Mouse (Mus musculus) thymus, postnatal 14 days (tissue): ENCODE data around the gene Psen2.
A peak's percentile ranks its signal among the peaks of the same experiment; 100 is the strongest.

Experiments
- DNase-seq: peaks from one replicate; pipeline ENCODE4 v3.0.0; 2021

Psen2 gene

DNA sequence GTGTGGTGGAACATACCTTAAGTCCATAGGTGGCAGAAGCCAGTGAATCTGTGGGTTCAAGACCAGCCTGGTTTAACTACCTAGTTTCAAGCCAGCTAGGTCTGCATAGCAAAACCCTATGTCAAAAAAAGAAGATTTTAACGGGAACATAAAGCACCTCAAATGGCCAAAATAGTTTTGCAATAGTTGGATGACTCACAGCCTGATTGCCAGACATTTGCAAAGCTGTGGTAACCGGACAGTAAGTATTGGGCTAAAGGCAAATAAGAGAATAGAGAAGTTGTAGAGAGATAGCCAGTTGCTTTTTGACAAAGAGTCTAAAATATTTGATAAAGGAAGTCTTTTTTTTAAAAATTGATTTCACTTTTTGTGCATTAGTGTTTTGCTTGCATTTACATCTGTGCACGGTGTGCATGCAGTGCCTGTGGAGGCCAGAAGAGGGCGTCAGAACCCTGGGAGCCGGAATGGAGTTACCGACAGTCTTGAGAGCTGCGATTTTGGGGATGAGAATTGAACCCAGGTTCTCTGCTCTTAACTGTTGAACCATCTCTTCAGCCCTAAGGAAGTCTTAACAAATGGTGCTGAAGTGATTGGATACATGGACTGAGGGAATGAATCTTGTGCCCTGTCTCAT, at the start of gene Psen2:
TSS of gene Psen2 (minus strand) at position 75 of the 634 bp plus-strand sequence.
- DNase-seq: peak; percentile 56

DNA sequence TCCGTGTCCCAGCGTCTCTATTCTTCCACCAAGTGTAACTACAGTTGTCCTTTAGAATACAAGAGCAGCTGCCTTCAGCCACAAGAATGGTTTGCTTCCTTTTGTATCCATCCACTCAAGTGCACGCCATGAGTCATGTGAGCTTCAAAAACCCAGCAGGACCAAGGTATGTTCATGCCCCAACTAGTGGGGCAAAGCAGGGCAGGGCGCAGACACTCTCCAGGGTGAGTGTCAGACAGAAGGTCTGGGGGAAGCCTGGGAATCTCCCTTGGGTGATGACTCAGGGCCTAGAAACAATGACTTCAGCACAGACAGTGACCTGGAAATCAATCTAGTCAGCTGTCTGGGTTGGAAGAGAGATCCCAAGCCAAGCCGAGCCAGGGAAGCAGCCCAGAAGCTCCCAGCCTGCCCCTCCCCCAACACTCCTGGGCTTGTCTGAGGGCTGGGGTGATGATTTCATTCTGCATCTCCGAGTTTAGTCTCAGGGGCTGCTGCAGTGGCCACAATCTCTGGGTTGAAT, 49.6 kb upstream of the Psen2 start:
- peak; percentile 36 for DNase-seq

DNA sequence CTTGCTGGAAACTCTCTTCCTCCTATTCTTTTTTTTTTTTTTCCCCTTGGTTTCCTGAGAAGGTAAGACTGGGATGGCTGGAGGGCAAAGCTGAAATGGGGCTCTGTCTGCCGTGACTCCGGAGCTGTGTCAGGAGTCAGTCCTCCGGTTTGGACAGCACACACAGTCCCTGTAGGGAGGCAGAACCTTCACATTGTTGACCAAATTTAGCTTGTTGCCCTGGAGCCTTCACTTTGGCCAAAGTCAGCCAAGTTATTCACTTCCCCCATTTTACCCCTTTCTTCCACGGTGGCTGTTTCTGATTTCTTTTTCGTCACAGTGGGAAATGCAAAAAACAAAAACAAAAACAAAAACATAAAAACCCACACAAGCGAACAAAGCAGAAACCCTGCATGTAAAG, 49.0 kb upstream of the Psen2 start:
- no peak for DNase-seq

DNA sequence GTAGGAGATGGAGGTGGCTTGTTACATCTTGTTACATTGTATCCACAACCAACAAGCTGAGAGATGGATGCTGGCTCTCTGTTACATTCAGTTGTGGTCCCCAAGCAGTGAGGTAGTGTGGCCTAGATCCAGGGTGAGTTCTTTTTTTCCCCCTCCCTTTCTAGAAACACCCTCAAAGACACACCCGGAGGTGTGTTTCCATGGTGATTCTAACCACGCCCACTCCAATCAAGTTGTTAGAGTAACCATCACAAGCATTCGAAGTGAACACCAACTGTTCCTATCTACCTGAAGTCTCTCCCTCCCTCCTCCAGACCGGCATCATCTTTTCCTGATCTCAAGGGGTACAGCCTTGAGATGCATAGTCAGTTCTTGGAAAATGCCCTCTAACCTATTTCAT, 45.7 kb upstream of the Psen2 start:
- no peak for DNase-seq

DNA sequence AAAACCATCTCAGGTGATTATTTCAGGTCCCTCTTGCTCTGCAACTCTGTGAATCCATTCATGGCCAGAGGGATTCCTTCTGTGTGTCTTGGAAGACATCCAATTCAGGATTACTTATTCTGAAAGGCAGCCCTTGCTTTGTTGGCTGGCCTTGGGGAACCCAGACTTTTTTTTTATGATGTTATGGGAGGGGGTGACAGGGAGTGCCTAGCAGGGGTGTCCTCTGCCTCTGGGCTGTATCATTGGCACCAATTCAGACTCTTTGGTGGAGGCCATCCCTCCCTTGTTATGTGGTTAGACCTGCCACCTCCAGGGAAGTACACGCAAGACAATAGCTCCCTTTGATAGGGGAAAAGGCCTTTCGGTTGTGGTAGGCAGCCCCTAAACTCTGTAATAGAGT, 44.4 kb upstream of the Psen2 start:
- no peak for DNase-seq

DNA sequence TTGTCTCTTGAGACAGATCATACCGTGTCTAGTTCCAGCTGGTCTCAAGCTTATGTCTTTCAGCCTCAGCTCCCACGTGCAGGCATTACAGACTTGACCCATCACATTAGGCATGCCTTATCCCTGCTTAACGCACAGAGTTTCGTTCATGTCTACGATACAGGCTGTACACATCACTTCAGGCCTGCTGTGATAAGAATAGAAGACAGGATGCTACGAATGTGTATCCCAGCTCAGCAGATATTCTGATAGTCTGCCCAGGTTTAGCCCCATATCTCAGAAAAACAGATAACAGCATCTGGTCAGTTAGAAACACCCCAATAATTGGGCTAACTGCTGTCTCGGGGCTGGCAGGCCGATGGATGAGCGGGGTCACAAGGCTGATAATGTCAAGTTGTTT, 43.7 kb upstream of the Psen2 start:
- no peak for DNase-seq

DNA sequence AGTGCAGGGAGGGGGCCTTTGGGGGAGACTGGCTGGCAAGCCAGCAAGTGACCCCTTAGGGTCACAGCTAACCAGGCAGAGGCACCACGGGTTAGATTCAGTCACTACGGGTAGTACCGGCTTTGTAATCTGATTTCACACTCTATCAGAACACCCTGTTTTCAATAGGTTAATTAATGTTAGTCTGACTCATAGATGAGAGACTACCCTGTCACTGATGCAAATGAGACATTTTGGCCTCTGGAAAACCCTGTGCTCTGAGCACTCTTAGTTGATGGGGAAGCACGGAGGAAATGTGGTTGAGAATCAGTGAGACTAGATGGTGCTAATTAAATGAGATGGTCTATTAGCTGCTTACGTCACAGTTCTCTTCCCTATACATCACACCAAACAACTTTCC, 40.4 kb upstream of the Psen2 start:
- DNase-seq: no peak

DNA sequence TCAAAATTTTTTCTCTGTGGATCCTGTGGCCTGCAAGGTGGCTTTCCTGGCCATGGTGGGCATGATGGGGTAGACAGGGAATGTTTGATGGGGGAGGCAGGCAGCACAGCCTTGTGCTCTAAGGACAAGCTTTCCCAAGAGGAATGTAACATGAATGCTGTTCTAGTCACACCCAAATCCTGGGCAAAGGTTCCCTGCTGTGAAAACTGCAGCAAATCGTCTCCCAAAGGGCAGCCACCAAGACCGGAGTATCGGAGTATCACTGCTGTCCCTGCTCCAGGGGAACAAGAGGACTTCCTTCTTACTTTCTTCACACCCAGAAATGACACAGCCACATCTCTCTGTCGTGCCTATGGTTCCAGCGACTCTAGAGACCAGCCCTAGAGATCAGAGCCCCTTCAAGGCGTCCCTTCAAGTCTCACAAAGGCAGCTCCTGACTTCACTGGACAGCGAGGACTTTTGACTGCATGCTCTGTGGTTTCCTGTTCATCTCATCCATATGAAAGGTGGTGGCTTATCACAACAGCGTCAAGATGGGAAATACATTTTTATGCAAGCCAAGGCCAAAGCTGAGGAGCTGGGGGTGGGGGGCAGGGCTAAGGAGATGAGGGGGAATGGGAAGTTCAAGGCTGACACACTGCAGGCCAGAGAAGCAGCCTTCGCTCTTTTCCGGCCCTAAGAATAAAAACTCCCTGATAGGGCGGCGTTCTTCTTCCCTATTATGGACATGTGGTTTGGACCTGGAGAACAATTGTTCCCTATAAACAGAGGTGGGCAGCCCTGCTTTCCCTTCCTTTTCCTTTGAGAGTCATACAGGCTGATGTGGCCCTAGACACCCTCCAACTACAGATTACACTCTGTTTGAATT, 39.2 kb upstream of the Psen2 start:
- no peak for DNase-seq

DNA sequence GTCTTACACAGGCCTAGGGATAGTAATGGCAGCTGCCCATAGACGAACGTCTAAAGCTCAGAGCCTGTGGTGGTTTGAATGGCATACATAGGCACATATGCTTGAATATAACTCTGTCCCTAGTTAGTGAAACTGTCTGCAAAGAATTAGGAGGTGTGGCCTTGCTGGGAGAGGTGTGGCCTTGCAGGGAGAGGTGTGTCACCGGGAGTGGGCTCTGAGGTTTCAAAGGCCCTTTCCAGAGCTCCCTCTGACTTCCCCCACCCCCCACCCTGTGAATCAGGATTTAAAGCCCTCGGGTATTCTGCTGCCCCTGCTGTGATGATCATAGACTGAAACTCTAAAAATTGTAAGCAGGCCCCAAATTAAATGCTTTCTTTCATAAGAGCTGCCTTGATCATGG, 37.8 kb upstream of the Psen2 start:
- DNase-seq: no peak

DNA sequence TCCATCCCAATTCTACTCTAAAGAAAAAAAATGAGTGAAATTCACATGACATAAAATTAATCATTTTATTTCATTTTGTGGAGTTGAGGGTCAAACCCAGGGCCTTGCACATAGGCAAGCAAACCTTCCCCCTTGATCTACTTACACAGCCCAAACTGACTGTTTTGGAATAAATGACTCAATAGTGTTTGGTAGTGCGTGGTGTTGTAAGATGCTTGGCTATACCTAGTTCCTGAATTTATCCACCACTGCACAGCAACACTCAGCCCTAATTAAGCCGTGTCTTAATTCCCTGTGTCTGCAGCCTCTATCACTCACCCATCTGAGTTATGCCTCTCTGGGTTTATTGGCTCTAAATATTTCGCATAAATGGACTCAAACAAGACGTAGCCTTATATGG, 37.1 kb upstream of the Psen2 start:
- no peak for DNase-seq

DNA sequence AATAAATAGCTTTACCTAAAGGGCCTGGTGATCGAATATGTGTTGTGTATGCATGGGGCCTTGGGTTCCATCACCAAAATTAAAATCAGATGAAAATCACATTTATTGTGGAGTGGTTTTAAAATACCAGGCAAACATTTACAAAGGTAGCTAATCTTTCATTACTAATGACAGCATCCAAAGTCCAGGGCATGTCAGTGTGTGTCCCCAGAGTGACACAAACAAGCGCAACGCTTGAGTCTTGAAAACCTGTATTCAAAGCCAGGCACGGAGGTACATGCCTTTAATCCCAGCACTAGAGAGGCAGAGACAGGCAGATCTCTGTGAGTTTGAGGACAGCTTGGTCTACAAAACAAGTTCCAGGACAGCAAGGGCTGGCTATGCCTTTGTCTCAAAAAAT, 36.5 kb upstream of the Psen2 start:
- no peak for DNase-seq

DNA sequence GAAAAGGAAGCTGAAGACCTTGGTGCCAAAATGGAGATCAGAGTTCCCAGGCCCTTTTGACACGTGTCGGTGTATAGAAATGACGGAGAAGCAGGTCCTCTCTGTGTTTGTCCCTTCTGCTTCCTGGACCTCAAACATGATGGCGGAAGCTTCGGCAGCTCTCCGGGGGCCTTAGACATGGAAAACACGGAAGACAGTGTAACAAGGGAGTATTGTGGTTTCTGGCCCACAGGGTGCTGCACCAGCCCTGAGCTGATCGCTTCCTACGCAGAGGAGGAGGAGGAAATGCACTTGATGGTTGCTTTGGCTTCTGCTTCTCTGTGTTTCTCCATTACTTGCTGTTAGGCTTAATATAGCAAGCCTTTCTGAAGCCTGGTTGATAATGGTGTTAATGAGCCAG, 32.9 kb upstream of the Psen2 start:
- DNase-seq: peak; percentile 50

DNA sequence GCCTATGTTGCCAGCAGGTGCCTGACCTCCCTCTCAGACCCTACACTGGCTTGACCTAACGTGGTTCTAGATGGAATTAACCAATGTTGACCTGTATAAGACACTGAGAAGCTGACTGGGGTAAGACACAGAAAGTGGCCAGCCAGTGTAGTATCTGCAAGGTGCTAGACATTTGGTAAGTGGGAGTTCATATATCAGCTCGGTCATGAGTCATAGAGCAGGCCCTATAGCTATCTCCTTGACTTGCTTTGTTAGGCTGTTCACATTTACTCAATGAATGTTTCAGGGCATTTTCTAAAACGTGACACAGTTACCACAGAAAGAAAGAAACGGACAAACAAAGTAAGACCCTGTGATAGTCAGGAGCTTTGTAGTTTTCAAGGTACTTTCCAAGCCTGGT, 27.1 kb upstream of the Psen2 start:
- DNase-seq: no peak

DNA sequence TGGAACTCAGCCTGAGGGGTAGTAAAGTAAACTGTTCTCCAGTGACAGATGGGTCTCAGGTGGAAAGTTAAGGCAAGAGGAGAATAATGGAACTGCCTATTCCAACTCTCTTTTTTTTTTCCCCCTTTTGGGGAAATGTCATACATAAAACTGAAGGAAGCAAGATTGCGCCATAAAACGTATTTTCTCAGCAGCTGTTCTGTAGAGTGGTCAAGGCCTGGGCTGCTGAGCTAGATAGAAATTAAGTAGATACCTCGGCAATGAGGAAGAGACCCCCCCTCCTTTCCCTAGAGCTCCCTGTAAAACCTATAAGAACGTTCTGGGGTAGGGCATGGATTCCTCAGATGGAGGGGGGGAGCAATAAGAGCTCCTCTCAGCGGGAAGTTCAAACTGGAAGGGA, 26.6 kb upstream of the Psen2 start:
- DNase-seq: no peak

DNA sequence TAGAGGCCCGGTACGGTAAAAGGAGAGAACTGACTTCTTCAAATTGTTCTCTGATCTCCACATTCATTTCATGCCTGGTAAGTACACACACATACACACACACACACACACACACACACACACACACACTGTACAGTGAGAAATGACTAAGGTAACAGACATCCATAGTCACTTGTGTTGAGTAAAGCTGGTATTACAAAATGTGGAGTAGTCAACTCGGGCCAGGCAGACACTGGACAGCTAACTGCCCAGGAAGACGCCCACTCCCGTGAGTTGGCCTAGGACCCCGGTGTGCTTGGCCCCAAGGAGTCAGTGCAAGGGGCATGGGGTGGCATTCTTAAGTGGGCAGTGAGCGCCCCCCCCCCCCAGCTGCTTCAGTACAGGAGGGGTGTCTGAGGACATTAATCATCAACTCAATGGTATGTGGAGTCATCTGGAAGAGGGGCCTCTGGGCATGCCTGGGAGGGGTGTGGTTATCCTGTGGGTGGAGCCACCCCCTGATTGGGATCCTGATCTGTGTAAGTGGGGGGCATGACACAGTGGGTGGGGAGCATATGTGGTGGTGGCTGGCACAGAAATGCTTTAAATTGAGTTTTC, 25.7 kb upstream of the Psen2 start:
- no peak for DNase-seq

DNA sequence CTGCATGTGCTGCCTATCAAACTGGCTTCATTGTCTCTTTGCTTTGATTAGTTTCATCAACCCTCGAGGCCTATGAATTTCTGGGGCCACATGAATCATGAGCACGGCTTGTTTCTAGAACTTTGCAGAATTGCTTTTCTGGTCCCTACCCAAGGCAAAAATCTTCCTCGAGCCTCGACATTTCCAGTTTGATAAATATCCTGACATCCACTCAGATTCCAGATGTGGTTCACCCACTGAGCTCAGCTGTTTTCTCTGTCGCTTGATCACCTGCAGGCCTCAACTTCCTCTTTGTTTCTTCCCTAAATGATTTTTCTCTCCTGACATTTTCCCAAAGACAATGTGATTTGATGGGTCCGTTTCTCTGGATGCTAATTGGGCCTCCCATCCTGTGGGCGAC, 25.0 kb upstream of the Psen2 start:
- DNase-seq: no peak

DNA sequence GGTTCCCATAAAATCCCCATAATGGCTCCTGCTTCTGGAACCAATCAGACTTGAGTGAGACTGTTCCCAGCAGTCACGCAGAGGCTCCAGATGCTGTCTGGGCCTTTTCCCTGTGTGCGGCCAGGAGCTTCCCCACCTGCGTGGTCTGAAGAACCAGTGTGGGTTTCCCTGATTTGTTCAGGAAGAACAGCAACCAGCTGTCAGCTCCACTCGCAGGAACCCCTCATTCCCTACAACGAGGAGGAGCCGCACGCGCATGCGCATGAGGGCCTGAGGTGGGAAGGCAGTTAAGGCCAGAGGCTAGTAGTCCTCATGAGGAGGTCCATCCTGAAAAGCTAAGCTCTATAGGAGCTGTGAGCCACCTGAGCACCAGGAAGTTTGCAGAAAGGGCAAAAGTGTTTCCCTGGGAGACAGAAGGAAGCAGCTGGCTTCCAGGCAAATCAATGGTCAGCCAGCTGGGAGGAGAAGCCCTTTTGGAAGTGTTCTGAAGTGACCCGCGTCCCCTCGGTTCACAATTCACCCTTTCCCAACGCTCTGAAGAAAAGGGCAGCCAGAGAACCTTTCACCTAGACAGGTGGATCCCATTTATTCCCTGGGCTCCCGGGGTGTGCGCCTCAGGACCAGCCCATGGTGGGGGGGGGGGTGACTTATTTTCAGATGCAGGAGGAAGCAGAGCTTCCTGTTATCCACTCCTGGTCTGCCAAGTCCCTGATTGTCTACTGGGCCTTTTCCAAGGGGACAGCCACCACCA, 23.0 kb upstream of the Psen2 start:
- DNase-seq: no peak

DNA sequence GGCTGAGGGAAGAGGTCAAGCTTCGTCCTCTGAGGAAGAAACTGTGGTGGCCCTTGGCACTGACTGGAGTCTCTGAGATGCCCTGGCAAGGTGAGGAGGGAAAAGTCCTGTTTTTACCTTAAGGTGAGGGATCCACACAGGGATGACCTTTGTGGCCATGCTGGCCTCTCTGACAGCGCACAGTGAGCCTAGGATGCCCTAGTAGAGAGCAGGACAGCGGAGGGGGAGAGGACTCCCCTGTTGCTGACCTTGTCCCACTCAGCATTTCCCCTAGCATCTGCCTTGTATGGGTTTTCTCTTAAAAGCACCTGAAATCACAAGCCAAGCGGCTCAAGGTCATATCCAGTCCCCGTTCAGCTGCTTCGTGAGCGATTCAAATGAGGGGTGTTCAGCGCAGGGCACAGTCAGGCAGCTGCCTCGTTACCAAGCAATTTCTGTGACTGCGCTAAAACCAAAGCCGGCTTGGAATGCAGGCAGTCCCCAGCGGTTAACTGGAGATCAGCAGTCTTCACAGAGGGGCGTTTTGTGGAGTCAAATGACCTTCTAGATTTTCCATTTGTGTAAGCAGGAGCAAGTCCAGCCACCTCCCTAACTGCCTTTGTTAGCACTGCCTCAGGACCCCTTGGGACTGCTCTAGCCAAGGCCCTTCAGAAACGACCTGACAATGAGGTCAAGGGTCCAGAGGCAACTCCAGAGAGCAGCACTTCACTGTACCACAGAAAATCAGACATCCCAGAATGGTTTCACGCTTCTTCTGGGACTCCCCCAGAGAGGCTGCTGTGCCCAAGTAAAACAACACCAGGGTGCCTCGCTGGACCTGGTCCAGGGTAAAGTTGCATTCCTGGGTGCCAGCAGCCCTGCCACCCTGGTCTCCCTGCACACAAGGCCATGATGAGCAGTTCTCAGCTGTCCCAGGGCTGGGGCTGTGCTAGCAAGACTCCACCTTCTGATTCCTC, 20.9 kb upstream of the Psen2 start:
- no peak for DNase-seq

DNA sequence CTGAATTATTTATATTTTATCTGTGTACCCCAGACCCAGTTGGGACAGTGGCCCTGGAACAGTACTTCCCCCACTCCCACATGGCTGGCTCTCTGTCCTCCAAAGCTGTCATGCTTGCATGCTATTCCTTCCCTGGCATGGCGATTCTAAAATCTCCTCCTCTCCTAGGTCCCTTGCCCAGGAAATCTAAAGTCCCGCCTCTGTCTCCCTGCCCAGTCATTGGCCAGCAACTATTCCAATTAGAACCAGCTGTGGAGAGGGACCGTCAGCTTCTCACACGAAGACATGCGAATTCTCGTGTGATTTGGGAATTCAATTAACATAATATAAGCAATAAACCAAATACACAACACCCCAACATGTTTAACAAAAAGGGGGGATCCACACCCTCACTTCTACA, 19.3 kb upstream of the Psen2 start:
- no peak for DNase-seq

DNA sequence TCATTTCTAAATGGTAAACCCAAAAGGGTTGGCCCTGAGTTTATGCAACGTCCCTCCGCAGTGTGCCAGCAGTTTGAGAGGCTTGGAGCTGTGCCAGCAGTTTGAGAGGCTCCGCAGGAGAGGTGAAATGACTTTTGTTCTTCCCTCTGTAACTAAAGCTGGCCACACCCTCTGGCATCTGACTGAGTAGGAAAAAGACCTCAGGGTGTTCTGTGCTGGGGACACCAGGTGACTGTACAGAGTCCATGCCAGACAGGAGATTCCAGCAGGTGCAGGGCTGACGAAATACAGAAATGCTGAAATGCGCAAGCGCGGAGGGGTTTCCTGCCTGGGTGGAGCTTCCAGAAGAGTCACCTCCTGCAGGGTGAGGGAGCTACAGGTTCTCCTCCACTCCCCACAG, 16.4 kb upstream of the Psen2 start:
- DNase-seq: peak; percentile 84

DNA sequence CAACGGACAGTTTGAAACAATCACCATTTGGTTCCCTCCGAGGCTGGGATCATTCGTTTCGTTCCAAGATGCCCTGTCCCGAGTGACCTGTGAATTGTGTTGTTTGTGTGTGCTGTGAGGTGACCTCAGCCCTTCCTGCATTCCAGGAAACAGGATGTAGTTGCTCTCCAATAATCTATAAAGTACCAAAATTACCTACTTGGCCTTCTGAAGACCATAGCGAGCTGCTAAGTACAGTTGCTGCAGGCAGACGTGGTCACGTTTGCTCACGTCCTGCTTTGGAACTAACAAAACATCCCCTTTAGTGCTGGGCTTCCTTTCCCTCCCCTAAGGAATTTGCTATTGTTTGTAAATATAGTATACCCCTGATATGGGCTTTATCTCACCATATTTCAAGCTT, 14.3 kb upstream of the Psen2 start:
- no peak for DNase-seq

DNA sequence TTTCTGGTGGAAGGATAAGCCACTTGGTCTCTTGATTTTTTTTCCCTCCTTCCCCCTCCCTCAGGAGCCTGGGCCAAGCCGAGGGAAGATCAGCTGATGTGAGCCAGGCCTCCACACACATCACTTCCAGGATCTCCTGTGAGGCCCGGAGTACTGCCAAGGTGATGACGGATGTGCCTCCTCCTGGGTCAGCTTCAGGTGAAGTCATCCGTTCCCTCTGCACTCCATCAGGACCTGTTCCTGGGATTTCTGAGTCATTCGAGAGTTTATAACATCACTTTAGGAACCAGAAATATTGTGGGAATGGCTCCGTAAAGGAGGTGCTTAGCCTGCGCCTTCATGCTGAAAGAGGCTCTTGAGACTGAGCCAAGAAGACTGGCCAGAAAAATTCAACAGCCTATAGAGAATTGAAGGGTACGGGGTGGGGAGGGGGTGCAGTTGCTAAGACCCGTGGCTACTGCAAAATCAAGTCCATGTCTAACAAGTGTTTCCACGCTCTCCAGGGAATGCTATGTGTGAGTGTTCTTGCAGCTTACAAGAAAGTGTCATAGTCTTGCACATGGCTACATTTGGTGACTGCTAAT, 11.6 kb upstream of the Psen2 start:
- no peak for DNase-seq
